Mouse (Mus musculus) brain, embryonic 14.5 days (tissue): Measurements from ENCODE around the gene Rreb1.

Experiments used
- CTCF ChIP-seq: fragments of 200-500 bp; IDR thresholded peaks from 2 replicates; pipeline ENCODE4 v1.5.1; 2012; ENCODE audit warnings: inconsistent platforms, mild to moderate bottlenecking, moderate library complexity, borderline replicate concordance; ENCODE audit not compliant: insufficient read depth, insufficient read length; ENCODE audit errors: extremely low read depth
- POLR2A ChIP-seq: fragments of 200-500 bp; IDR thresholded peaks from 2 replicates; pipeline ENCODE4 v1.6.1; 2012; ENCODE audit warnings: mild to moderate bottlenecking, inconsistent platforms, borderline replicate concordance; ENCODE audit not compliant: poor library complexity, insufficient read depth, insufficient read length, severe bottlenecking; ENCODE audit errors: extremely low read depth

DNA sequence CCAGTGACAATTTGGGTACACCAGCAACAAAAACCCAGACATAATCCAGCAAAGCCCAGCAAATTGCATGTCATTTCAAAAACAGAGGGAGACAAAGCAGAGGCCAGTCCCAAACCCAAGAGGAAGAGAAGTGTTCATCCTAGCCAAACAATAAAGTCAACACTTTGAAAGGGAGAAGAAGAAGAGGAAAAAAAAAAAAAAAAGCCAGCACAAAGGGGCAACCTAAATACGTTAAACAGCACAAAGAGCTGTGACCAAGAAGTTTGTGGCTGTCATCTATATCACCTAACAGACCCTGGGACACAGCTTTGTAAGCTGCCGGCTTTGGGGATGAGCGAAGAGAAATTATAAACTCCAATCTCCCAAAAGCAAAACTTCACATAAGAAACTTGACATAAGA lies 17.8 kb upstream of the Rreb1 start:
- TF ChIP-seq CTCF (no peak), POLR2A (no peak)
